Mouse (Mus musculus) Patski (cell line): ENCODE results near the gene Slc15a1. TPM values are rescaled to one million over a fixed set of nuclear protein-coding genes. Genes with fewer than 3 reads are reported as not detected.

ENCODE experiments used
- ATAC-seq: fragments of 100-300 bp; one replicate; pipeline ENCODE4 v1.8.0; 2021
- CTCF ChIA-PET: fragments of 350-600 bp; sonication (Branson Sonifier 250); formaldehyde crosslinking; loops from one replicate; lab custom pipeline; 2022; ENCODE audit warnings: inconsistent platforms; lab: Charles Lee
- POLR2A ChIA-PET: fragments of 350-600 bp; sonication (Branson Sonifier 250); formaldehyde crosslinking; loops from one replicate; lab custom pipeline; 2022; ENCODE audit warnings: antibody characterized with exemption, inconsistent platforms; lab: Charles Lee
- DNase-seq: peaks from one replicate; pipeline ENCODE4 v3.0.0-alpha.2; 2011; ENCODE audit warnings: low read depth, low spot score
- H3K27me3 ChIP-seq: fragments of 371-371 bp; one replicate; pipeline ENCODE4 v1.5.1; 2021
- CTCF ChIP-seq: fragments of 100-300 bp; IDR thresholded peaks from one replicate; pipeline ENCODE4 v1.5.1; 2021
- in situ Hi-C: fragments of 300-500 bp; cut with MboI; formaldehyde crosslinking; loops from 3 replicates; pipeline ENCODE4 v1.11.1; 2018; ENCODE audit warnings: low pct_unique_long_range_greater_than_20kb, mixed read lengths
- polyA plus RNA-seq: library from polyadenylated mRNA; unstranded; gene quantifications from one replicate; pipeline ENCODE4 v1.2.3, GENCODE M21; 2021

The Slc15a1 gene
- polyA plus RNA-seq, 1 experiment from 2014 or later, result 0.01 TPM

DNA sequence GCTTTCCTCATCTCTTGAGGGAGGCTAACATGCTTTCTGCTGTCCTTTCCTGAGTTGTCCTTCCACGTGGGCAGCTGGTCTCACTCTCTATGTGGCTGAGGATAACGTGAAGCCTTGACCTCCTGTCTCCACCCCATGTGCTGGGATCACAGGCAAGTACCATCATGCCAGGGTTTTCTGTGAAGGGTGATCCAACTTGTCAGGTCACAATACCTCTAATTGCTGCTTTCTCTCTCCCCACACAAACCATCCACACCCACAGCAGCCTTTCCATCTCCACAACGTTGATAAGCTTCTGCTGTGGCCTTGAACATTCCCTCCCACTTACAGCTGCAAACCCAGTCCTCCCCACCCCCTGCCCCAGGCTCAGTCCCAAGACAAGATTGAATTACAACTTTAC lies 51.9 kb downstream of the Slc15a1 start:
- CTCF ChIA-PET, result interaction anchor here (1.2 kb wide), 1 partner anchor 125 kb away, joined by 3 read pairs; no protein-coding TSS in a partner anchor
- no peaks in the 10 kb centered on the region for H3K27me3 ChIP-seq
- in situ Hi-C loops, result loop anchor here (5.0 to 10.0 kb wide), 4 partner anchors 66 to 618 kb away; no protein-coding TSS in a partner anchor
- ATAC-seq (no peak), DNase-seq (no peak)
- POLR2A ChIA-PET, result no interaction called here
- TF ChIP-seq CTCF, result no peak

DNA sequence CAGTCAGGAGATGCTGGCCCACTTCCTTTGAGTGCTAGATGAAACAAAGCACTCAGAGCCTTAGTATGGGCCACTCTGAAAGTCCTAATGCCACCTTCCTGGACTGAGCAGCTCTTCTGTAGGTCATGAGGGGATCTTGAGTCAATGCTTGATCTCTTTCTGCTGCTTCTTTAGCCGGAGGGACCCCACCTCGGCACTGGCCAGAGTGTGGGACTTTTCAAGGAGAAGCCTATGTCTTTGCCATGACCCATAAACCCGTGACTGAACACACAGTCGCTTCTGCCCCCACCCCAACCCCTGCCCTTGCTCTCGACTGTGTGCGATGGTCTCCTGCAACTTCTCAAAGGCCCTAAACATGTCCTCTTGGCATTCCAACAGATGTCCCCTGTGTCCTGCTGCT lies 52.8 kb downstream of the Slc15a1 start:
- ATAC-seq (no peak), DNase-seq (no peak)
- ChIA-PET POLR2A (no interaction called here), CTCF (interaction anchor here (1.2 kb wide), 1 partner anchor 126 kb away, joined by 3 read pairs; no protein-coding TSS in a partner anchor)
- H3K27me3 ChIP-seq, result no peaks in the 10 kb centered on the region
- in situ Hi-C loops, result loop anchor here (5.0 to 10.0 kb wide), 4 partner anchors 65 to 617 kb away; no protein-coding TSS in a partner anchor
- TF ChIP-seq CTCF, result no peak

DNA sequence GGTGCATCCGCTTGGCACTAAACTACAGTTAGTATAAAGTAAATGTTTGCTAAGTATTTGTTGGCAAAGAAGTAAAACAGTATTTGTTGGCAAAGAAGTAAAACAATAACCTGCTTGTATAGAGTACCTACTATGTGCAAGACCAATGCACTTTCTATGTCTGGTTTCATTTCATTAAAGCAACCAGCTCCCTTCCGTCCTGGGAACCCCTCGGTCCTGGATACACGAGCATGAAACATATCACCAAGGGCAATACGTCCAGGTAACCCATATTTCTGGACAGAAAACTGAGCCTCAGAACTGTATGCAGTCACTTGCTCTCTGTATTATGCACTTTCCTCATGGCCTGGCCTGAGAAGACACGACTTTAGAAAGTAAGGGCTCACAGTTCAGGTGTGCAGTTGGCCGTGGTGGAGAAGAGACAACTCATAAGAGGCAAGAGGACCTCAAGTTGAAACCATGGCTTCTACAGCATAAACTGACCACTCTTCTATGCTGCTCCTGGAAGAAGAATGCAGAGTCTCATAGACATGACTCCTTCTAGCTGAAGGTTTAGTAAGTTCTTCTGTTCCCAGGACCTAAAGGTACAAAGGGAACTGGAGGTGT lies 53.5 kb downstream of the Slc15a1 start:
- in situ Hi-C loops, result loop anchor here (5.0 to 10.0 kb wide), 4 partner anchors 64 to 617 kb away; no protein-coding TSS in a partner anchor
- ATAC-seq (no peak), DNase-seq (no peak)
- ChIA-PET CTCF (no interaction called here), POLR2A (no interaction called here)
- TF ChIP-seq CTCF, result no peak
- H3K27me3 ChIP-seq, result no peaks in the 10 kb centered on the region

DNA sequence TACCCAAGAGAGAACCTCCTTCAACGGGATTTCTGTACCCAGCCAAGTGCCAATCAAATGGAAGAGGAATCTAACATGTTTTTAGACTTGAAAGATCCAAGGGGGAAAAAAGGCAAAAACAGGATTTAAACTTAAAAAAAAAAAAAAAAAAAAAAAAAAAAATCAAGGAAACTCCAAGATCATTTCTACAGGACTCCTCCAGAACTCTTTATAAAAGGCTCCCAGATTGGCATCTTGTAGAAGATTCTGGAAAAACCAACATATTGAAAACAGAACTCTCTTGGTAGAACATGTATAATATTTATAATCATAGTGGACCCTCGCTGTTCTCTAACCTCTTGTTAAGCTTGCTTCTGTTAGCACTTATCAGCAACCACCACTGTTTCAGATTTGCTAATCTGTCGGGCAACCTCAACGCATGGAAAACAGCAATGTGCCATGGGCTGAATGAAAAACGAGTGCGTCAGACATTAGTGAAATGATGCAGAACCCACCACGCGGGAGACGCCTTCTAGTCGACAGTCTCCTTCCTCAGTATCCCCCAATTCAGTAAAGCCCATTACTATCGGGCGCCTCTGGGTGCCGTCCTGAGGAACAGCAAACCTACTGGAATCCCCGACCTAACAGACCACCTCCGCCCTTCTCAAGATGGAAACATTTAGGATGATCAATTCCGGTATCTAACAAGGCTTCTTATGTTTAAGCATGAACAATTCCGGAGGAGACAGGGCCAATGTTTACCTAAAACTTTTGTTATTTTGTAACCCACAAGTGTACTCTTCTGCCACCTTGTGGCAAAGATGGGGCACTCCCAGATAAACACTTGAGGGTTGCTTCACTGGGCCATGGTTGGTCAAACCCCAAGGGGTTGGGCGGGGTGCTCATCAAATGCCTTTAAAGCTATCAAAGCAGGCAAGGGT lies 54.3 kb downstream of the Slc15a1 start:
- TF ChIP-seq CTCF, result peak; percentile 87
- DNase-seq, result peak; percentile 66
- in situ Hi-C loops, result loop anchor here (5.0 to 10.0 kb wide), 4 partner anchors 63 to 616 kb away; no protein-coding TSS in a partner anchor
- no peaks in the 10 kb centered on the region for H3K27me3 ChIP-seq
- CTCF ChIA-PET, result interaction anchor here (0.7 to 1.0 kb wide), 2 partner anchors 57 to 388 kb away, joined by 3 read pairs; no protein-coding TSS in a partner anchor
- POLR2A ChIA-PET, result no interaction called here
- ATAC-seq, result peak; percentile 95

DNA sequence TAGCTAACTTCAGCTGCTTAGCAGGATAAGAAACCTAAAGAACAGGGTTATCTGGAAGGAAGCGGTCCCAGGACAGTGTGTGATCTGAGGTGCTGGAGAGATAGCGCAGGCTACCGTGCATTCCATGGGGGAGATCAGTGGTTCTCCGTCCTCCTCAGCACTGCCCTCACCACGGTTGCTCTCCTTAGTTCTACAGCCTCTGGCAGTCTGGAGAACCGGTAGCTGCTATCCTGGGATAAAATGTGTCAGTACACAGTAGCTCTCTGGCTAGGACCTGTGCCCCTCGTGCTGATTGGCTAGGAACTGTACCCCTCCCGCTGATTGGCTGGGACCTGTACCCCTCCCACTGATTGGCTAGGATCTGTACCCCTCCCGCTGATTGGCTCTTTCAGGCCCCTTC lies 58.1 kb downstream of the Slc15a1 start:
- no peak for TF ChIP-seq CTCF
- in situ Hi-C loops, result no loop called here
- ATAC-seq, result no peak
- DNase-seq, result no peak
- CTCF ChIA-PET, result interaction anchor here (1.2 kb wide), 1 partner anchor 8 kb away, joined by 3 read pairs; no protein-coding TSS in a partner anchor
- POLR2A ChIA-PET, result interaction anchor here (0.6 kb wide), 1 partner anchor 286 kb away, joined by 5 read pairs; no protein-coding TSS in a partner anchor
- no peaks in the 10 kb centered on the region for H3K27me3 ChIP-seq

DNA sequence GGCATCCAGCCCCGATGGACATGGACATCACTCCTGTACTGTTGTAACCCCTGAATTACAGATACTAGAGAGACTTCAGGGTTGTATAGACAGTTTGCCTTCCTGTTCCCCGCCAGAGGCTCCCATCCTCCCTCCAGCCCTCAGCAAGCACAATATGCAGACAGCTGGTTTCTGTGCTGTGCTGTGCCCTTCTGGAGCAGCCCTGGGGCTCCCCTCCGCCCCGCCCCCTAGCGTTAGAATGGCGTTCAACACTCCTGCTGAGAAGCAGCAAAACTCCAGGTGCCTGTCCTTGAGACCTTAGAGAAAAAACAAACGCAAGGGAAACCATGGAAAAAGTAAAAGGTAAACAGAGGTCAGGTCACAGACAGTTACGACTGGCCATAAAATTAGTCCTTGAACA lies 59.9 kb downstream of the Slc15a1 start:
- no peaks in the 10 kb centered on the region for H3K27me3 ChIP-seq
- CTCF ChIA-PET, result no interaction called here
- POLR2A ChIA-PET, result no interaction called here
- TF ChIP-seq CTCF, result peak; percentile 72
- DNase-seq, result no peak
- ATAC-seq, result peak; percentile 35
- in situ Hi-C loops, result no loop called here

DNA sequence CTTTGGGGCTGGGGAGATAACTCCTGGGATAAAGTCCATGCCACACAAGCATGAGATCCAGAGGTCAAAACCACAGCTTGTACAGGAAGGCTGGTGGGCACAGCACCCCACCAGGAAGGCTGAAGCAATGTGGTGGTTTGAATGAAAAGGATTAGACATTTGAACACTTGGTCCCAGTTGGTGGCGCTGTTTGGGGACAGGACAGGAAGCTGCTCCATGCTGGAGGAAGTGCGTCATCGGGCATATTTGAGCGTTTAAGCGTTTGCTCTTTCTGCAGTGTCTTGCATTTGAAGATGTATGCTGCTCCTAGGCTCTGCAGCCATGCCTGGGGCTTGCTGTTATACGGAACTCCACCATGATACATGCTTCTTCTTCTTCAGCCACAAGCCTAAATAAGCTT lies 64.2 kb downstream of the Slc15a1 start:
- ChIA-PET CTCF (interaction anchor here (0.9 kb wide), 1 partner anchor 14 kb away, joined by 4 read pairs; no protein-coding TSS in a partner anchor), POLR2A (no interaction called here)
- DNase-seq (no peak), ATAC-seq (no peak)
- no peaks in the 10 kb centered on the region for H3K27me3 ChIP-seq
- in situ Hi-C loops, result no loop called here
- TF ChIP-seq CTCF, result no peak

DNA sequence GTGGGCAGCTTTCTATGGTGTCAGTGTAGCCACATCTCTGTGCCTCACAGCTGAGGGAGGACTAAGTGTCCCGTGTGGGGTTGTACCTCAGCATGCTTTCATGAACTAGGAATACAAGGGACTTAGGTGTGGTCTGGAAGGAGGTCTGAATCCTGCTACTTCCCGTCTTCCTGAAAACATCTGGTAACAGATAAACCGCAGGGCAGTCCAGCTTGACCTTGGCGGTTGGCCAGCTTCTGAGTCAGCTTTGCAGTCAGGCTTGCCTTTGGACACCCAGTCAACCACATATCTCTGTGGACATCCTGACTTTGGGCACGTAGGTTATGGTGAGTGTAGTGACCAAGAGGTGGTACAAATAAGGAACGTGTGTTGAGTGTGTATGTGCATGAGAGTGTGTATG lies 68.0 kb downstream of the Slc15a1 start:
- TF ChIP-seq CTCF, result no peak
- ChIA-PET POLR2A (interaction anchor here (0.8 kb wide), 1 partner anchor 1095 kb away, joined by 5 read pairs; no protein-coding TSS in a partner anchor), CTCF (no interaction called here)
- DNase-seq (peak; percentile 91), ATAC-seq (peak; percentile 70)
- no peaks in the 10 kb centered on the region for H3K27me3 ChIP-seq
- in situ Hi-C loops, result no loop called here

DNA sequence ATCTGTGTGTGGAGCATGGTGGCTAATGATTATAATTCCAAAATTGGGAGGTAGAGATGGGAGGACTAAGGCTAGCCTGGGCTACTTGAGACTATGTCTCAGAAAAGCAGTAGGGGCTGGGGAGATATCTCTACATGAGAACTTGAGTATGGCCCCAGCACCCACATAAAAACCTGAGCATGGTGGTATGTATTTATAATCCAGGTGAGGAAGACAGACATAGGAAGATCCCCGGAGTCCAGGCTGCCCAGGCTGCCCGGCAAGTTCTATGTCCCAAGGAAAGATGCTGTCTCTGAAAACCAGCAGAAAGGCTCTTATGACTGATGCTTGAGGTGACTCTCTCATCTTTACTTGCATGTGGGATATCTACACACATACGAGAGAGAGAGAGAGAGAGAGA lies 68.6 kb downstream of the Slc15a1 start:
- ChIA-PET POLR2A (interaction anchor here (0.8 to 0.9 kb wide), 2 partner anchors 142 to 1094 kb away, joined by 5 read pairs; no protein-coding TSS in a partner anchor), CTCF (no interaction called here)
- ATAC-seq (no peak), DNase-seq (no peak)
- no peaks in the 10 kb centered on the region for H3K27me3 ChIP-seq
- no peak for TF ChIP-seq CTCF
- in situ Hi-C loops, result no loop called here

DNA sequence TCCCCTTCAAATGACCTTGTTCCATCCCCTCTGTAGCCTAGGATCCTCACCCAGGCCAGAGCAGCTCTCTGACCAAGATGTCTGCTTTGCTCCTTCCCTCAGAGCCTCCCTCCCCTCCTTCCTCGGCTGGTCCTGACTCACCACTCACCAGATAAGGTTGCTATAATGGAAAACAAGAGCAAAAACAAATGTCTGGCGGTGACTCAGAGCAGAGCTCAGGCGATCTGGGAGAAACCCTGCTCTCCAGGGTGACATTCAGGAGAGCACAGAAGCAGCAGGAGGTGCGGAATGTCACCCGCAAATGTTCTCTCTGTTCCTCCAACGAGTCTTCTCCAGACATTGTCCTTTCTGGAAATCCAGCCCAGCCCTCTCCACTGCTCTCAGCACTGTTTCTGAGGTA lies 69.3 kb downstream of the Slc15a1 start:
- ChIA-PET POLR2A (interaction anchor here (0.9 kb wide), 1 partner anchor 141 kb away, joined by 5 read pairs; no protein-coding TSS in a partner anchor), CTCF (no interaction called here)
- peak; percentile 69 for DNase-seq
- no peaks in the 10 kb centered on the region for H3K27me3 ChIP-seq
- peak; percentile 93 for ATAC-seq
- no peak for TF ChIP-seq CTCF
- in situ Hi-C loops, result no loop called here
